Mouse (Mus musculus) embryonic fibroblast, embryonic 13.5 days (primary cell): Measurements from ENCODE around the gene Fcer2a.

ENCODE experiments used
- CTCF ChIP-seq: IDR thresholded peaks from 2 replicates; pipeline ENCODE4 v1.5.1; 2011; ENCODE audit warnings: mild to moderate bottlenecking, control low read depth, low read length, moderate library complexity, borderline replicate concordance; ENCODE audit not compliant: insufficient read depth
- POLR2A ChIP-seq: IDR thresholded peaks from 2 replicates; pipeline ENCODE4 v1.6.1; 2011; ENCODE audit warnings: low read depth, mild to moderate bottlenecking, control low read depth, low read length, moderate library complexity

GRCm38 (mm10) chr8:3720551-3720950 lies 26.6 kb upstream of the Fcer2a start, which contains the start of gene Clec4g:
- no peak for TF ChIP-seq CTCF
- TF ChIP-seq POLR2A: no peak
